Mouse (Mus musculus) limb, embryonic 11.5 days (tissue): ENCODE data around the gene Lama1. TPM values are rescaled to one million over a fixed set of nuclear protein-coding genes. Genes with fewer than 3 reads are reported as not detected.

Experiments used
- ATAC-seq: fragments of 200-750 bp; cut with Nextera tagmentation; 2 replicates; pipeline ENCODE4 v1.8.0; 2017; ENCODE audit warnings: low read depth; ENCODE audit not compliant: insufficient number of reproducible peaks, low FRiP score, low TSS enrichment
- DNase-seq: peaks from one replicate; pipeline ENCODE4 v3.0.0-alpha.2; 2015; ENCODE audit warnings: low spot score
- H3K27ac ChIP-seq: fragments of 300-500 bp; sonication (generic); replicated peaks from 2 replicates; pipeline ENCODE4 v1.5.1; 2014; ENCODE audit warnings: low read depth, mild to moderate bottlenecking, low read length
- H3K27me3 ChIP-seq: fragments of 300-500 bp; sonication (generic); 2 replicates; pipeline ENCODE4 v1.6.1; 2014; ENCODE audit warnings: mild to moderate bottlenecking, low read length, mixed read lengths; ENCODE audit not compliant: control insufficient read depth, insufficient read depth
- H3K36me3 ChIP-seq: fragments of 300-500 bp; sonication (generic); 2 replicates; pipeline ENCODE4 v1.6.1; 2014; ENCODE audit warnings: mild to moderate bottlenecking, low read length, moderate library complexity, mixed read lengths; ENCODE audit not compliant: control insufficient read depth, insufficient read depth
- H3K4me1 ChIP-seq: fragments of 300-500 bp; sonication (generic); 2 replicates; pipeline ENCODE4 v1.6.1; 2014; ENCODE audit warnings: low read length, mixed read lengths; ENCODE audit not compliant: control insufficient read depth, insufficient read depth
- H3K4me2 ChIP-seq: fragments of 300-500 bp; sonication (generic); 2 replicates; pipeline ENCODE4 v1.6.1; 2014; ENCODE audit warnings: low read depth, mild to moderate bottlenecking, moderate library complexity; ENCODE audit not compliant: severe bottlenecking
- H3K4me3 ChIP-seq: fragments of 300-500 bp; sonication (generic); 2 replicates; pipeline ENCODE4 v1.5.1; 2014; ENCODE audit warnings: low read depth, low read length
- H3K9ac ChIP-seq: fragments of 300-500 bp; sonication (generic); 2 replicates; pipeline ENCODE4 v1.6.1; 2014; ENCODE audit warnings: mild to moderate bottlenecking, low read length
- H3K9me3 ChIP-seq: fragments of 300-500 bp; sonication (generic); 2 replicates; pipeline ENCODE4 v1.6.1; 2016; ENCODE audit warnings: low read length; ENCODE audit not compliant: control insufficient read depth
- WGBS: fragments of 180-500 bp; shearing (Covaris S2); extraction: QIAGEN DNeasy Blood & Tissue Kit; methylation state at CpG from one replicate; pipeline ENCODE4 v1.1.7; 2014; 5-methylcytosine and 5-hydroxymethylcytosine counted together
- polyA plus RNA-seq: library from polyadenylated mRNA; unstranded; fragments of >200 nt; fragmentation: Nextera tagmentation; extraction: Ambion mirVana; gene quantifications from 2 replicates; pipeline ENCODE4 v1.2.1, GENCODE M21; 2014

Lama1 gene
- polyA plus RNA-seq, 1 experiment from 2014 or later = 4.9 TPM

DNA sequence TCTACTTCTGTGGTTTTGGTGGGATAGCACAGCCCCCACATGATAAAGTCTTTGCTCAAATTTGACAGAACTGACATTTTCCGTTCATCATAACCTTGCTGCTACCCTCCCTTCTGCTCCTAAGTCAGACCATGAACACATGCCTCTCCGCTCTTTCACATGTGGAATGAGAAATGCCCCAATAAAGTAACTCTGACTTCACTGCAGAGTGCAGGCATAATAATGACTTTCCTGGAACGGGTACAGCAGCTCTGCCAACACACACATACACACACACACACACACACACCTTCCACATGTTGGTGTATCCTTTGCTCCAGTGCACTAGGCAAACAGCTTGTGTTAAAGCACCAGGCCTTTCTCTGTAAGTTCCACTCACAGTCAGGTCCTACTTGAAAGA lies 167.9 kb downstream of the Lama1 start:
- Histone ChIP-seq H3K36me3 (peaks cover 7% of the 10 kb centered on the region), H3K9ac (no peak overlapping the region), H3K4me1 (peaks cover 7% of the 10 kb centered on the region; the same call in 1 of the 2 replicates), H3K4me3 (no peak overlapping the region), H3K4me2 (no peak overlapping the region), H3K27me3 (no peaks in the 10 kb centered on the region), H3K9me3 (no peaks in the 10 kb centered on the region; the same call in 1 of the 2 replicates), H3K27ac (no peak overlapping the region)
- ATAC-seq = no peak
- WGBS = 74% methylated on average over 3 of the region's 3 CpGs
- DNase-seq = no peak

- no peak overlapping the region for H3K4me3 ChIP-seq
- H3K4me2 ChIP-seq = peak overlapping the region; percentile 10; the same call in 1 of the 2 replicates
- H3K27me3 ChIP-seq = no peaks in the 10 kb centered on the region
- H3K4me1 ChIP-seq = peaks cover 7% of the 10 kb centered on the region; the same call in 1 of the 2 replicates
- H3K27ac ChIP-seq = peak overlapping the region; percentile 87
- H3K9ac ChIP-seq = no peak overlapping the region
- 38% methylated on average over 9 of the region's 9 CpGs for WGBS
- ATAC-seq (0 out of 2 replicates have a peak, but pooled peaks have one; percentile 14), DNase-seq (no peak)
- H3K9me3 ChIP-seq = no peaks in the 10 kb centered on the region; the same call in 1 of the 2 replicates
- peaks cover 7% of the 10 kb centered on the region for H3K36me3 ChIP-seq
Observed at GRCm38 (mm10) chr17:67866026-67866425, 169.0 kb downstream of the Lama1 start.

- ATAC-seq = peak; percentile 61; the same call in 1 of the 2 replicates
- peaks cover 7% of the 10 kb centered on the region; the same call in 1 of the 2 replicates for H3K4me1 ChIP-seq
- H3K4me2 ChIP-seq = peak overlapping the region; percentile 10; the same call in 1 of the 2 replicates
- 20% methylated on average over 20 of the region's 20 CpGs for WGBS
- H3K27me3 ChIP-seq = no peaks in the 10 kb centered on the region
- H3K9ac ChIP-seq = no peak overlapping the region; the same call in 1 of the 2 replicates
- DNase-seq = peak; percentile 74
- H3K27ac ChIP-seq = peak overlapping the region; percentile 87
- H3K36me3 ChIP-seq = peaks cover 7% of the 10 kb centered on the region
- H3K4me3 ChIP-seq = no peak overlapping the region
- H3K9me3 ChIP-seq = no peaks in the 10 kb centered on the region; the same call in 1 of the 2 replicates
Observed at GRCm38 (mm10) chr17:67866541-67867241, 169.6 kb downstream of the Lama1 start.

DNA sequence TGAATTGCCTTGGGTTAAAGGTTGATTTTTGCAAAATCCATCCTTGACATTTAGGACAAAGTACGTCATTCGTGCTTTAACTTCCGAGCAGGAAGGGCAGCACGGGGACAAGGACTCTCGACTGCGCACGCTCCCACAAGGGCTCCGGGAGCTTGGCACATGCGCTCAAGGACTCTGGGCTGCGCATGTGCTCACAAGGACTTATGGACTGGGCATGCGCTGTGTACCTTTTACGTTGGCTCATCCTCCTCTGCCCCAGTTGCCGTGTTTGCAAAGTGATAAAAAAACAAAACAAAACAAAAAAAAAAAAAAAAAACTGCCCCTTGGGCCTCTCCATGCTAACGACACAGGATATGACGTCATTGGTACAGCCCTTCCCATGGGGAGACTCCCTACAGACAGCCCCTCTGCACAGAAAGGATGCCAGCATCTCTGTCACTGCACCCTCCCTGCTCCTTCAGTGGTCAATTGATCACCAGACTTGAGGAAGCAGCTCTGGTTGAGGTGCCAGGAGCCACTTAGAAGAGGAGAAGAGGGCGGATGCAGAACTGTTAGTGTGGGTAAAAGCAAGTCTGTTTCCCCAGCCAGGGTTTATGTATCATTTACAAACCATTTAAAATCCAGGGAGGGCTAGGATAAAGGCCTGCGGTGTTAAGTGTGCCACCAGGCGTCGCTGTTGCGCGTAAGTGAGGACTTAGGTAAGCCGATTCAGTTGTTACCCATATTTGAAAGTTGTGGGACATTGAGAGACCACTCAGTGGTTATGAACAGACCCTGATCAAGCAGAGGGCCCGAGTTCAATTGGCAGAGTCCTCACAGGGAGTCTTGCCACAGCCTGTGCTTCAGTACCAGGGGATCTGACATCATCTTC lies 172.9 kb downstream of the Lama1 start:
- Histone ChIP-seq H3K27me3 (no peaks in the 10 kb centered on the region), H3K9me3 (no peaks in the 10 kb centered on the region; the same call in 1 of the 2 replicates), H3K36me3 (peaks cover 16% of the 10 kb centered on the region), H3K4me3 (no peak overlapping the region), H3K4me1 (peaks cover 7% of the 10 kb centered on the region; the same call in 1 of the 2 replicates), H3K9ac (no peak overlapping the region), H3K4me2 (no peak overlapping the region), H3K27ac (no peak overlapping the region)
- ATAC-seq = 0 out of 2 replicates have a peak, but pooled peaks have one; percentile 17
- DNase-seq = peak; percentile 82
- WGBS = 76% methylated on average over 23 of the region's 23 CpGs

Other genes starting within 250 kb of the Lama1 start
- gene Lrrc30, start 64.5 kb upstream of the Lama1 start, polyA plus RNA-seq = 0.08 and 0.10 TPM in 2 replicates